8 mouse cellular contexts compared by ENCODE assay signal in genomic region chr1:38130715-38131483, GRCm38 (mm10). TPM values are rescaled to one million over a fixed set of nuclear protein-coding genes. Genes with fewer than 3 reads are reported as not detected.
DNase-seq lines count a peak whose midpoint lies in the region; ATAC-seq and TF ChIP-seq lines count a peak whose summit lies in the region.

No protein-coding gene starts in this region.

- 57% methylated on average over 10 of the region's 10 CpGs for WGBS in hindbrain, embryonic 10.5 days
- 52% methylated on average over 10 of the region's 10 CpGs for WGBS in hindbrain, embryonic 16.5 days
- 52% methylated on average over 10 of the region's 10 CpGs for WGBS in embryonic facial prominence, embryonic 14.5 days

- H3K27ac ChIP-seq in hindbrain, embryonic 10.5 days, result no peak overlapping the region
- no peak overlapping the region for H3K27ac ChIP-seq in hindbrain, embryonic 16.5 days (ENCODE audit: low read depth, low read length)
- no peak overlapping the region for H3K27ac ChIP-seq in ES-E14 (ENCODE audit: insufficient read depth, low read depth, low read length, poor library complexity, severe bottlenecking)
- H3K27ac ChIP-seq in embryonic facial prominence, embryonic 14.5 days (replicated peaks; ENCODE audit: low read depth, low read length), result no peak overlapping the region

- in situ Hi-C loops in ES-E14 (cut with MboI; ENCODE audit: low sequenced_read_pairs in 2 of 2, unreplicated experiment in 2 of 2), result no loop called here

- H3K4me3 ChIP-seq in hindbrain, embryonic 10.5 days, result no peak overlapping the region
- H3K4me3 ChIP-seq in hindbrain, embryonic 16.5 days (ENCODE audit: low read length), result no peak overlapping the region
- 0 out of 4 replicates have a peak overlapping the region, but pooled peaks have one; percentile 11 to 12 for H3K4me3 ChIP-seq in ES-E14 (ENCODE audit: insufficient read depth in 1 of 2, low read depth in 1 of 2, low read length in 2 of 2, poor library complexity in 1 of 2, severe bottlenecking in 1 of 2)
- no peak overlapping the region for H3K4me3 ChIP-seq in embryonic facial prominence, embryonic 14.5 days (ENCODE audit: low read depth, low read length)
- peak overlapping the region; percentile 30 for H3K4me3 ChIP-seq in myocyte

- H3K4me1 ChIP-seq in hindbrain, embryonic 10.5 days (replicated peaks), result peaks cover 43% of the 10 kb centered on the region
- peaks cover 14% of the 10 kb centered on the region for H3K4me1 ChIP-seq in hindbrain, embryonic 16.5 days (ENCODE audit: control insufficient read depth, insufficient read depth, low read depth, low read length)
- peaks cover 6% of the 10 kb centered on the region in 2 experiments; a peak in 2 of 4 replicates for H3K4me1 ChIP-seq in ES-E14 (ENCODE audit: control insufficient read depth in 2 of 2, insufficient read depth in 2 of 2, low read length in 2 of 2, poor library complexity in 1 of 2)
- H3K4me1 ChIP-seq in embryonic facial prominence, embryonic 14.5 days (ENCODE audit: control insufficient read depth, insufficient read depth, low read length), result peaks cover 11% of the 10 kb centered on the region

- no peak for ATAC-seq in hindbrain, embryonic 16.5 days
- no peak for ATAC-seq in embryonic facial prominence, embryonic 14.5 days (ENCODE audit: low read depth)

- H3ac ChIP-seq in myocyte (ENCODE audit: control insufficient read depth, insufficient read length), result no peak overlapping the region

- H3K4me2 ChIP-seq in hindbrain, embryonic 16.5 days (ENCODE audit: low read length), result no peak overlapping the region; the same call in 1 of the 2 replicates
- 0 out of 2 replicates have a peak overlapping the region, but pooled peaks have one; percentile 96 for H3K4me2 ChIP-seq in embryonic facial prominence, embryonic 14.5 days (ENCODE audit: low read depth, low read length)
- peak overlapping the region; percentile 88 for H3K4me2 ChIP-seq in myocyte (ENCODE audit: low read depth)

- H3K36me3 ChIP-seq in hindbrain, embryonic 10.5 days, result no peaks in the 10 kb centered on the region
- no peaks in the 10 kb centered on the region for H3K36me3 ChIP-seq in hindbrain, embryonic 16.5 days (ENCODE audit: control insufficient read depth, insufficient read depth, low read length)
- H3K36me3 ChIP-seq in ES-E14 (ENCODE audit: control insufficient read depth, insufficient read depth, low read length, poor library complexity, severe bottlenecking) (0 out of 2 replicates have a peak, but pooled peaks cover 1% of the 10 kb centered on the region), myocyte (ENCODE audit: control insufficient read depth, insufficient read depth) (no peaks in the 10 kb centered on the region)
- no peaks in the 10 kb centered on the region for H3K36me3 ChIP-seq in embryonic facial prominence, embryonic 14.5 days (ENCODE audit: control insufficient read depth, insufficient read depth, low read length)

- DNase-seq in hindbrain, embryonic 10.5 days (ENCODE audit: low spot score), result peak; percentile 33
- DNase-seq in ES-E14 (ENCODE audit: low read depth, low spot score), result no peak
- DNase-seq in embryonic facial prominence, embryonic 14.5 days (ENCODE audit: low spot score), result no peak
- DNase-seq in urinary bladder, postnatal 4 days (ENCODE audit: low spot score in 2 of 2), result no peak
- DNase-seq in Muller cell, postnatal 12 days (ENCODE audit: inconsistent ontology term), result no peak
- no peak for DNase-seq in yolk sac, embryonic 10.5 days (ENCODE audit: low spot score)

- TF ChIP-seq POLR2A in myocyte (IDR thresholded peaks at IDR 0.05; ENCODE audit: insufficient read length, low read depth), result no peak

- peaks cover 27% of the 10 kb centered on the region for H3K79me2 ChIP-seq in myocyte (ENCODE audit: control insufficient read depth, insufficient read depth)

- H3K27me3 ChIP-seq in hindbrain, embryonic 10.5 days (ENCODE audit: insufficient read depth, poor library complexity, severe bottlenecking), result no peaks in the 10 kb centered on the region
- H3K27me3 ChIP-seq in hindbrain, embryonic 16.5 days (replicated peaks; ENCODE audit: control insufficient read depth, insufficient read depth, low read length), result no peaks in the 10 kb centered on the region
- no peaks in the 10 kb centered on the region for H3K27me3 ChIP-seq in embryonic facial prominence, embryonic 14.5 days (replicated peaks; ENCODE audit: control insufficient read depth, insufficient read depth, low read length)
- H3K27me3 ChIP-seq in myocyte (ENCODE audit: control insufficient read depth, insufficient read depth, insufficient read length), result no peaks in the 10 kb centered on the region

- no peaks in the 10 kb centered on the region for H3K9me3 ChIP-seq in hindbrain, embryonic 10.5 days
- H3K9me3 ChIP-seq in hindbrain, embryonic 16.5 days (ENCODE audit: control insufficient read depth, low read length), result no peaks in the 10 kb centered on the region
- H3K9me3 ChIP-seq in ES-E14 (ENCODE audit: control insufficient read depth, insufficient read depth, low read depth, low read length), result no peaks in the 10 kb centered on the region
- no peaks in the 10 kb centered on the region for H3K9me3 ChIP-seq in embryonic facial prominence, embryonic 14.5 days (ENCODE audit: control insufficient read depth, low read length)

- H3K9ac ChIP-seq in hindbrain, embryonic 16.5 days (ENCODE audit: low read depth, low read length), result no peak overlapping the region; the same call in 1 of the 2 replicates
- no peak overlapping the region for H3K9ac ChIP-seq in ES-E14 (ENCODE audit: insufficient read depth, low read depth, low read length, poor library complexity, severe bottlenecking)
- H3K9ac ChIP-seq in embryonic facial prominence, embryonic 14.5 days (ENCODE audit: low read depth, low read length), result no peak overlapping the region

TF ChIP-seq in ES-E14, 5 proteins besides CTCF, POLR2A, EP300 and RAD21:
- TF ChIP-seq HCFC1 (IDR thresholded peaks at IDR 0.05; ENCODE audit: borderline replicate concordance, insufficient read depth, low read length) (no peak), ZNF384 (IDR thresholded peaks at IDR 0.05; ENCODE audit: low read depth, low read length) (no peak)

TF ChIP-seq in myocyte, 11 proteins besides CTCF, POLR2A, EP300 and RAD21:
- TF ChIP-seq SRF (IDR thresholded peaks at IDR 0.05; ENCODE audit: control insufficient read depth, insufficient read length, low read depth), result no peak

RNA-seq across cellular contexts. Expression of gene Rev1, which starts 1.3 kb away (rescaled TPM):
- 32.4 and 32.6 TPM in 2 replicates for polyA plus RNA-seq in hindbrain, embryonic 10.5 days (2016; fragmentation: Nextera tagmentation; extraction: Ambion mirVana)
- 26.1 and 34.6 TPM in 2 replicates for polyA plus RNA-seq in hindbrain, embryonic 16.5 days (2015; fragmentation: Nextera tagmentation; extraction: Ambion mirVana)
- 58.0 and 82.7 TPM in 2 replicates for total RNA-seq in ES-E14 (2012; rRNA removed)
- 20.6 and 27.7 TPM in 2 replicates for polyA plus RNA-seq in embryonic facial prominence, embryonic 14.5 days (2014; fragmentation: Nextera tagmentation; extraction: Ambion mirVana)
- polyA plus RNA-seq in myocyte (2012; fragmentation: generic; extraction: Trizol), result 4.4 TPM

Comparison
In these comparisons a context has a peak if more than half of its experiments do, and no peak if none do; other contexts are left out.
1. H3K4me3 ChIP-seq: peak in ES-E14 (2 of 2) and myocyte (single experiment); none in hindbrain, embryonic 10.5 days (single experiment), hindbrain, embryonic 16.5 days (single experiment) and embryonic facial prominence, embryonic 14.5 days (single experiment).